Mouse (Mus musculus) yolk sac, embryonic 10.5 days (tissue): ENCODE measurements around the gene March2.
"Not testable (repeated sequence)": the region's sequence is repeated elsewhere in the genome, so short reads cannot be mapped to it uniquely, and the experiment has no call there.

Experiments used
- DNase-seq: peaks from one replicate; pipeline ENCODE4 v3.0.0-alpha.2; 2017; ENCODE audit warnings: low spot score

The March2 gene

GRCm38 (mm10) chr17:33718384-33718881 lies at the start of gene March2:
TSS of gene March2 (minus strand) at chr17:33718670.
- DNase-seq: peak; percentile 98

- DNase-seq: no peak
Measured at GRCm38 (mm10) chr17:33766389-33766788, 47.9 kb upstream of the March2 start.

DNA sequence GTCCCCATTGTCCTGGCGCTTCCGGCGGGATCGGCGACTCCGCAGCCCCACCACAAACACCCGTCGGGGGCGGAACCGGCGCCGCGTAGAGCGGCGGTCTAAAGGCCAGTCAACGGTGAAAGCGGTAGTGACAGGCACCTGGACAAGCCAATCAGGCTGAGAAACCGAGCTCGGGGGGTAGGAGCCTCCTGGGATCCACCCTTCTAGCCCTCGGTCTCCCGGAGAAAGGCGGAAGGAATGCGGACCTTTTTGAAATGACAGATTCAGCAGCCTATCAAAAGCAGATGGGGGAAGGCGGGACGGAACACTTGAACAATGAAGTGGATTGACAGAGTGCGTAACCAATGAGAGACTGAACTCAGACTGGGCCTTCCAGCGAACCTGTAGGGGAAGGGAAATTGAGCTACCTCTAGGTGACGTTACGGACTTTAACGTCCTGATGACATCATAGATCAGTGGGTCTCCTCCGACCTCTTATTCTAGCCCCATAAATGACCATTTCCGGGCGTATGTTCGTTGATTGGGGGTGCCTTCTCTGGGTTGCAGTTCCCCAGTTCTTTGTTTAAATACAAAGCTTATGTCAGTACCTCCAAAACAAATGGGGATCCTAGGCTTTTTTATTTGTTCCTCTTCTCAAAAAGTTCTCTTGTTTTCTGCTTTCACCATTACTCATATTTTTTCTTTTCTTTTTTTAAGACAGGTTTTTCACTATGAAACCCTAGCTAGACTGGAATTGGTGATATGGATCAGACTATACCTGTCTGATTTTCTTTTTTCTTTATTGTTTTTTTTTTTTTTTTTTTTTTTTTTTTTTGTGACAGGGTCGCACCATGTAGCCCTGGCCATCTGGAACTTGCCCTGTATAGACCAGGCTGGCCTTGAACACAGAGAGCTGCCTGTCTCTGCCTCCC lies 42.0 kb upstream of the March2 start, which contains the start of gene Rab11b:
Gene Rab11b (minus strand): TSS at position 276 of the 911 bp plus-strand sequence.
- peak; percentile 100 for DNase-seq

DNA sequence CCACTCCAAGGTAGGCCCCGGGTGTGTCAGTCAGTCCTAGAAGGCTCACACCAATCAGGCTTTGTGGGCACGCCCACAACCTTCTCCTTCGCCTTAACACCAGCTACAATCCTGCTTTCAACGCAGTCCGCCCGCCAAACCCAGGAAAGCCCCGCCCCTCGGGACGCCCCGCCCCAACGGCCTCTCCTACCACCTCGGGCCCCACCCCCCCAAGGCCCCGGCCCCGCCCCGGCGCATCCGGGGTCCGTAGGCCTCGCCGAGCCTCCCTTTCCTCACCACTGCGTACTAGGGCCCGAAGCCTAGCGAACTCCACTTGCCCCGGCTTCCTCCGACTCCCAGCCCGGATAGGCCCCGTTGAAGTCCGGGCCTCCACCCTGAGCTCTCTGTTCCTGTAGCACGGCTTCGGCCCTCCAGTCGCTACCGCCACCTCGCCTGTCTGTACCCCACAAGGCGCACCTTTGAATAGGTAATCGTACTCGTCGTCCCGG lies 41.3 kb upstream of the March2 start:
- DNase-seq: peak; percentile 96

- DNase-seq: no peak
Measured at GRCm38 (mm10) chr17:33757231-33757630, 38.8 kb upstream of the March2 start.

DNA sequence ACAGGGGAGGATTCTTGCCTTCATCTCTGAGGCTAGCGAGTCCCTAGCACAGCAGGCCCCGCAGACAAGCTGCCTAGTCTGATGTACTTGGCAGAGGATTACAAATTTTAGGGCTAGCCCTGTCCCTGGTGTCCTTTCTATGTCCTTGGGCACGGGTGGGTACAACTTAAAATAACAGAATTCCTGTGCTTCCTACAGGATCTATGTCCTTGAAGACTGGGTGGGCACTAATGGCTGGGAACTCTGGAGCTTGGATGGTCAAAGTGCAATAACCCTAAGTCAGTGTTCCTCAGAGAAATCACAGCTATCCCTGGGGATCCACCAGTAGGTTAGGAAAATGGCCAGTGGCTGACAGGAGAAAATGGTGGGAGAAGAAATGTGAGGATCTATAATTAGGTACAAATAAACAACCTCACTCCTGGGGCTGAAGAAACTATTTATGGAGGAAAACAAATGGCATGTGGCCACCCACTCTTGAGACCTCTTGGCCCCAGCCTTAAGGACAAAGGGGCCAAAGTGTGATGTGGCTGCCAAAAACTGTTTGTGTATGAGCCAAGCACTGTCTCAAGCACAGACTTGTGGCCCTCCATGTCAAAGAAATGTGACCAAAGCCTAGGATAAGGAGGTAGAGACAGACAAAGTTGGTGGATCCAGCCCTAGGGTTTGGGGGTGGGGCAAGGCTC lies 37.8 kb upstream of the March2 start:
- DNase-seq: no peak

GRCm38 (mm10) chr17:33755418-33756107 lies 37.1 kb upstream of the March2 start:
- DNase-seq: no peak

- no peak for DNase-seq
Measured at GRCm38 (mm10) chr17:33754656-33755055, 36.2 kb upstream of the March2 start.

DNA sequence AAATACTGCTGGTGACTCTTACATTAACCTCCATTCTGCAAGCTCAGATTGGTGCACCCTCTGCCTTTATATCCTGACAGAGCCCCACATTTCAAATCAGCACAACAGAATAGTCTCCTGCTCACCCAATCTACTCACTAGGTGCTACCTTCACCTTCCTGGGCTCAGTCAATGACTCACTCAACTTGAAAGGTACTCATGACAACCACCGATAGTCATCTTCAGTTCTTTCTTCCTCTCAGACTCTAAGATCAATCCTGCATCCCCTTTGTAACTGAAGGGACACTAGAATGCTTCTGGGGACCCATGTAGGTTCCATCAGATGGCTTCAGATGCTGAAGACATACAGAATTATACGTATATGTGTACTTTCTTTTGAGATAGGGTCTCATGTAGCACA lies 33.8 kb upstream of the March2 start:
- no peak for DNase-seq

DNA sequence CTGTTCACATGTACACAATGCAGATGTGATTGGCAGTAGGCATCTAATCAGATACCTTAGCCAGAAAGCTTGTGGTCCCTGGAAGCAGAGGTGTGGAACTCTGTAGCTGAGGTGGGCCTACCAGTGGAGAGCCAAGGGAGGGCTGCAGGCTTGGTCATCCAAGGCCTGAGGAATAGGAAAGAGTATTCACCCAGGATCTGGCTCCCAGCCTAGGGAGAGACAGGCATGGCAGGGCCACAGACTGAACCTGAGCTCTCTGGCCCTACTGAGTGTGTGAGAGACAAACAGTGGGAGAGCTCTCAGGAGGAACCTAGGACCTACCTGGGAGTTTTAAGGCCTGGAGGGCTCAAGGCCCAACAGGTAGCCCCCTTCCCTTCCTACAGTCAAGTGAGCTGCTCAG lies 32.7 kb upstream of the March2 start:
- no peak for DNase-seq

DNA sequence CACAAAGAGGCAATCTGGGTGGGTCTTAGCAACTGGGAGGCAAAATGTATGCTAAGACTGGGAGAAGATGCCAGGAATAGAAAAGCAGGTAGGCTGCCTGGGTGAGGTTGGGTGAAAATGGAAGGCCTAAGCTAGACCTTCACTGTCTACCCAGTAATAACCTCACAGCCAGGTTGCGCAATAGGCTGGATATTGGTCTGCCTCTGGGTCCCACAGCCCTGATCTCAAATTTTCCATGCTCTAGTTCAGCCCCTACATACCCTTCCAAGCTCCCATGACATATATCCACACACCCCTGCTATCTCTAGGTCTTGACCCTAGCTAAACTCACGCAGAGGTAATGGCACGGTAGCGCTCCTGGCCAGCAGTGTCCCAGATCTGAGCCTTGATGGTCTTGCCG lies 31.0 kb upstream of the March2 start:
- no peak for DNase-seq

DNA sequence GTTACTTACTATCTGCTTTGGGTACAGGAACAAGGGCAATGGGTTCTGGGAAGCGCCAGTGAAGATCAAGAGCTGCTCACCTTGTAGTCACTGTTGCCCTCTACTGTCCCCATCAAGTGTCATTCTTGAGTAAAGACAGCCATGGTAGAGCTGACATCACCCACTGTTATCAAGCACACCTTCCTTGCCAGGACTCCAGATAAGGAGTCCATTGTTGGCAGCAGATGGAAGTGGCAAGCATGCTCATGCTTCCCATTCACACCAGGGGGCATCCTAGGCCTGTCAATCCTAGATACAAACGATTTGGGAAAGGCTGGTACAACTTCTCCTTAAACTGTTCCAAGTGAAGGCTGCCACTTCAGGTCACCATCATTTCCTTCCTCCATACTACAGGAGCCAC lies 27.5 kb upstream of the March2 start:
- DNase-seq: no peak

DNA sequence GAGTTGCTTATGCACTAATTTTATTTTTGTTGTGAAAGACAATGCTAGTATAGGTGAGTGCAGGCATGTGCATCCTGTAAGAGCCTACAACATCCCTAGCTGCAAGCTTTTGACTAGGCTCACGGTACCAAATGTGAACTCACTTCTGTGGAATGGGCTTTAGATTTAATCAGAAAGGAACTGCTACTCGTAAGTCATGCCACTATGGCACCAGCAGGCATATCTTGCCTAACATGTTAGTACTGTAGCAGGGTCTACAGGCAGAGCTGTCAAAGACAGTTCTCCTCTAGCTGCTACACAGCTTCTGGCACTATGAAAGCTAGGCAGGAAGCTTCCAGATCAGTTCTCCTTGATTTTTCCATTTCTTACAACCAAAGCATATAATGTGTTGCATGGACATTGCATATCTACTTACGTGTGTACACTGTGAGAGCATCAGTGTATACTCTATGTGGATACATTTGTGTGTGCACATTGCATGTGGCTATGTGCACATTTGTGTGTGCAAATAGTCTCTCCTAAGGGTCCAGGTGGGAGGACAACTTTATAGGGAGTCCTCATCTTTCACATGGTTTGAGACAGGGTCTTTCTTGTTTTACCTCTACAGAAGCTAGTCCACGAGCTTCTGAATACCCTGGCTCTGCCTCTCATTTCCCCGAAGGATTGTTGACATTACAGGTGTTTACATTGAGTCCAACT lies 26.4 kb upstream of the March2 start:
- no peak for DNase-seq

GRCm38 (mm10) chr17:33742420-33742819 lies 23.9 kb upstream of the March2 start:
- no peak for DNase-seq

DNA sequence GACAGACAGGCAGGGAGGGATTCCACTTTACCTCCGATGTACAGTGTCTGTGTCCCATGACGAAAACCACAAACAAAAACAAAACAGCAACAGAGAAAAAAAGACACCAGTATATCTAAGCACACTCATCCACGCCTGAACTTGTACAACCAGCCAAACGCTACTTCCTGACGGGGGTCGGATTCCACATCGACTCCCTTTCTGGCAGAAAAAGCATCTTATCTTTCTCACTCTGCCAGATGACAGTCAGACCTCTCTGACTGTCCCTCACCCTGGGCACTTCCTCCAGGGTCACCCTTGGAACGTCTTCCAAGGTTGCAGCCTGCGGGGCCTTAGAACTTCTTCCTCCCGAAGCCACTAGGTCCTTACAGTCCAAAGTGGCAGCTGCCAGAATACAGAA lies 15.1 kb upstream of the March2 start:
- not testable (repeated sequence) for DNase-seq

- DNase-seq: not testable (repeated sequence)
Measured at GRCm38 (mm10) chr17:33732556-33733083, 14.2 kb upstream of the March2 start.

- DNase-seq: no peak
Measured at GRCm38 (mm10) chr17:33729215-33729614, 10.7 kb upstream of the March2 start.

DNA sequence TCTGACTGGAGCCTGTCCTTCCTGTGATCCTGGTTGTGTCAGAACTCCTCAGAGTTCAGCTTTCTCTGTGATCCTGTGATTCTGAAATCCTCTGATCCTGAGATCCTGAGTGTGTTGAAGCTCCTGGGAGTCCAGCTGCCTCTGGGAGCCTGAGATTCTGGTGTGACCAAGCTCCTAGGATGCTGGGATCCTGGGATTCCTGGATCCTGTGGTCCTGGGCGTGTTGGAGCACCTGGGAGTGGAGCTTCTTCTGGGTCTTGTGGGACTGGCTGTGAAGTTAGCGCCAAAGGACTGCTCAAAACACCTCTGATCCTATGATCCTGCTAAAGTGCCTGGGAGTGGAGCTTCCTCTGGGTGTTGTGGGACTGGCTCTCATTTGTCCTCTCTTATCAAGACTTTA lies 9.9 kb upstream of the March2 start:
- DNase-seq: no peak

GRCm38 (mm10) chr17:33719736-33720378 lies 1.4 kb upstream of the March2 start:
- no peak for DNase-seq

DNA sequence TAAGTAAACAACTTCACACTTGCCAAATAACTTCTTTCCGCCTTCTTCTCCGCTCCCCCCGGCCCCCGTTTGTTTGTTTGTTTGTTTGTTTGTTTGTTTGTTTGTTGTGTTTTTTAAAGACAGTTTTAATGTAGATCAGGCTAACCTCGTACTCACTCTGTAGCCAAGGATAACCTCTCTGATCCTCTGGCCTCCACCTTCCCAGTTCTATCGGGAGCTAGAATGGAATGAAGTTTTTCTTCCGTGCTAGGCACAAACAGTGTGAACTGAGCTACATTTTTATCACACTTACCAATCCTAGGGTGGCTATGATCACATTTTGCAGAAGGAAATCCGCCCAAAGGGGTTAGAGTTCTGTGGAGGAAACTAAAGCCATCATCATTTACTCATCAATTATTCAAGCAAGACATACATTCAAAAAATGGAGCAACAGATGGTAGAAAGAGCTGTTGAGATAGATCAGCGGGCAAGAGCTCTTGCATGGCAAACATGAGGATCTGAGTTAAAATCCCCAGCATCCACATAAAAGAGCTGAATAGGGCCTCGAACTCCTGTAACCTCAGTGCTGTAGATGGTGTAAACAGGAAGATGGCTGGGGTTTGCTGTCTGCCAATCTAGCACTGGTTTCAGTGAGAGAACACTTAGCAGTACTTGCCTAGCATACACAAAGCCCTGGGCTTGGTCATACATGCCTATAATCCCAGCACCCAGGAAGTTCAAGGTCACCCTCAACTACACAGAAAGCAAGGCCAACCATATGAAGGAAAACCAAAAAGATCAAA lies 665 bp upstream of the March2 start:
- no peak for DNase-seq
